Mouse (Mus musculus): ENCODE data around the gene Olfr665. TPM values are rescaled to one million over a fixed set of nuclear protein-coding genes. Genes with fewer than 3 reads are reported as not detected.

The Olfr665 gene
- not detected for total RNA-seq (2023)

GRCm38 (mm10) chr7:104877731-104878130 is at the start of gene Olfr665:
Gene Olfr665, plus strand, starts transcription at chr7:104878031.

GRCm38 (mm10) chr7:104842503-104842902 is 35.3 kb upstream of the Olfr665 start, which contains the start of gene Usp17lb:
Gene Usp17lb, minus strand, starts transcription at chr7:104842603.

GRCm38 (mm10) chr7:104856709-104857108 is 21.1 kb upstream of the Olfr665 start, which contains the start of gene Usp17la:
Gene Usp17la, plus strand, starts transcription at chr7:104857009.

GRCm38 (mm10) chr7:104895852-104896251 is 18.0 kb downstream of the Olfr665 start, which contains the start of gene Olfr666:
Gene Olfr666, minus strand, starts transcription at chr7:104895952.

GRCm38 (mm10) chr7:104921382-104921781 is 43.6 kb downstream of the Olfr665 start, which contains the start of gene Olfr667:
Gene Olfr667, minus strand, starts transcription at chr7:104921482.

GRCm38 (mm10) chr7:104927957-104928356 is 50.1 kb downstream of the Olfr665 start, which contains the start of gene Olfr668:
Gene Olfr668, minus strand, starts transcription at chr7:104928057.

Other genes with a start within 250 kb of the Olfr665 start
- not detected for gene Olfr658, start 230.7 kb upstream of the Olfr665 start, total RNA-seq (2023)
- not detected for gene Olfr659, start 211.3 kb upstream of the Olfr665 start, total RNA-seq (2023)
- not detected for gene Olfr661, start 191.5 kb upstream of the Olfr665 start, total RNA-seq (2023)
- not detected for gene Usp17le, start 100.6 kb upstream of the Olfr665 start, total RNA-seq (2023)
- not detected for gene Usp17lb, start 35.4 kb upstream of the Olfr665 start, total RNA-seq (2023)
- gene Usp17la, start 21.0 kb upstream of the Olfr665 start, total RNA-seq (2023), result not detected
- not detected for gene Olfr666, start 17.9 kb downstream of the Olfr665 start, total RNA-seq (2023)
- gene Olfr667, start 43.5 kb downstream of the Olfr665 start, total RNA-seq (2023), result not detected
- gene Olfr668, start 50.0 kb downstream of the Olfr665 start, total RNA-seq (2023), result not detected
- not detected for gene Olfr669, start 56.2 kb downstream of the Olfr665 start, total RNA-seq (2023)
- not detected for gene Olfr670, start 84.6 kb downstream of the Olfr665 start, total RNA-seq (2023)
- not detected for gene Olfr671, start 101.1 kb downstream of the Olfr665 start, total RNA-seq (2023)
- not detected for gene Olfr672, start 124.0 kb downstream of the Olfr665 start, total RNA-seq (2023)
- not detected for gene Olfr675, start 150.4 kb downstream of the Olfr665 start, total RNA-seq (2023)
- gene Olfr676, start 154.7 kb downstream of the Olfr665 start, total RNA-seq (2023), result not detected
- not detected for gene Olfr677, start 173.3 kb downstream of the Olfr665 start, total RNA-seq (2023)
- gene Olfr678, start 186.4 kb downstream of the Olfr665 start, total RNA-seq (2023), result not detected
- gene Olfr679, start 203.2 kb downstream of the Olfr665 start, total RNA-seq (2023), result not detected
- not detected for gene Olfr680-ps1, start 214.8 kb downstream of the Olfr665 start, total RNA-seq (2023)
- not detected for gene Olfr681, start 238.8 kb downstream of the Olfr665 start, total RNA-seq (2023)

Data from CD4-positive naive resting alpha-beta T cell, adult 57 days (primary cell).